Mouse (Mus musculus) hindbrain, embryonic 12.5 days (tissue): ENCODE data around the gene Vmn2r69. TPM values are rescaled to one million over a fixed set of nuclear protein-coding genes. Genes with fewer than 3 reads are reported as not detected.

ENCODE experiments used
- ATAC-seq: fragments of 200-750 bp; cut with Nextera tagmentation; 2 replicates; pipeline ENCODE4 v1.8.0; 2017; ENCODE audit warnings: moderate TSS enrichment; ENCODE audit not compliant: low FRiP score
- H3K27ac ChIP-seq: fragments of 300-500 bp; sonication (generic); 2 replicates; pipeline ENCODE4 v1.5.1; 2016; ENCODE audit warnings: mild to moderate bottlenecking
- H3K27me3 ChIP-seq: fragments of 300-500 bp; sonication (generic); 2 replicates; pipeline ENCODE4 v1.6.1; 2016; ENCODE audit warnings: mild to moderate bottlenecking
- H3K36me3 ChIP-seq: fragments of 300-500 bp; sonication (generic); 2 replicates; pipeline ENCODE4 v1.6.1; 2016; ENCODE audit warnings: mild to moderate bottlenecking
- H3K4me1 ChIP-seq: fragments of 300-500 bp; sonication (generic); 2 replicates; pipeline ENCODE4 v1.6.1; 2016
- H3K4me2 ChIP-seq: fragments of 300-500 bp; sonication (generic); replicated peaks from 2 replicates; pipeline ENCODE4 v1.6.1; 2016; ENCODE audit warnings: mild to moderate bottlenecking
- H3K4me3 ChIP-seq: fragments of 300-500 bp; sonication (generic); 2 replicates; pipeline ENCODE4 v1.5.1; 2016; ENCODE audit warnings: mild to moderate bottlenecking
- H3K9ac ChIP-seq: fragments of 300-500 bp; sonication (generic); 2 replicates; pipeline ENCODE4 v1.6.1; 2016; ENCODE audit warnings: mild to moderate bottlenecking, moderate library complexity
- H3K9me3 ChIP-seq: fragments of 300-500 bp; sonication (generic); replicated peaks from 2 replicates; pipeline ENCODE4 v1.6.1; 2016; ENCODE audit warnings: mild to moderate bottlenecking
- WGBS: fragments of 180-500 bp; shearing (Covaris S2); methylation state at CpG from one replicate; pipeline ENCODE4 v1.1.7; 2016; 5-methylcytosine and 5-hydroxymethylcytosine counted together
- polyA plus RNA-seq: library from polyadenylated mRNA; unstranded; fragments of >200 nt; fragmentation: Nextera tagmentation; extraction: Ambion mirVana; gene quantifications from 2 replicates; pipeline ENCODE4 v1.2.1, GENCODE M21; 2016

Gene Vmn2r69
- not detected in 2 replicates for polyA plus RNA-seq

GRCm38 (mm10) chr7:85415820-85416219 lies at the start of gene Vmn2r69:
Vmn2r69 (minus strand) TSS chr7:85415920.
- WGBS, result 75% methylated on average over 3 of the region's 3 CpGs
- no peaks in the 10 kb centered on the region for H3K9me3 ChIP-seq
- H3K4me2 ChIP-seq, result no peak within 1 kb of the TSS
- no peaks in the 10 kb centered on the region for H3K4me1 ChIP-seq
- H3K4me3 ChIP-seq, result no peak within 1 kb of the TSS
- H3K27ac ChIP-seq, result no peak within 1 kb of the TSS
- no peaks in the 10 kb centered on the region for H3K36me3 ChIP-seq
- H3K9ac ChIP-seq, result no peak within 1 kb of the TSS
- no peaks in the 10 kb centered on the region for H3K27me3 ChIP-seq
- no peak for ATAC-seq

Other genes with a start within 250 kb of the Vmn2r69 start
- gene Vmn2r68, start 178.1 kb downstream of the Vmn2r69 start, polyA plus RNA-seq, result not detected in 2 replicates
- gene Vmn2r71, start 147.2 kb upstream of the Vmn2r69 start, polyA plus RNA-seq, result not detected in 2 replicates
- gene Vmn2r70, start 153.3 kb upstream of the Vmn2r69 start, polyA plus RNA-seq, result not detected in 2 replicates